Mouse (Mus musculus): ENCODE measurements at regions not wholly inside any gene's neighbourhood (a gene's known extent, or its start where the extent isn't known, plus 50 kb on each side); places are given as distances from the start of the nearest gene placed in this dataset.

DNA sequence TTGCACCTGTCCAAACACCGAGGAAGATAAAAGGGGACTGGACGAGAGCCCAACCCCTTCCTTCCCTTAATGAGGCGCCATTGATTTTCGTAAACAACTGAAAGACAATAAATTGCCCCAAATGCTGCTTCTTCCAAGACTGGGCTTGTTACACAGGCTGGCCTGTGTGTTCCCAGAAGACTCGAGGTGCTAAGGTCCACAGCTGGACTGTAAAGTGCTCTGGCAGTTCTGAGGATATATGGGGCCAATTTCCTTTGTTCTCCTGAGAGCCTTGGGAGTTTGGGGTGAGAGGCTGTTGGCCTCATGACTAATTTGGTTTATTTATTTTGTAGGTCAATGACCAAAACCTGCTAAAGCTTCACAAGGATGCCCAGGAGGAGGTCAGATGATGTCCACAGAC, 377.3 kb upstream of the Prickle1 start:
- DNase-seq (ENCODE audit: low read depth, low spot score), result no peak

DNA sequence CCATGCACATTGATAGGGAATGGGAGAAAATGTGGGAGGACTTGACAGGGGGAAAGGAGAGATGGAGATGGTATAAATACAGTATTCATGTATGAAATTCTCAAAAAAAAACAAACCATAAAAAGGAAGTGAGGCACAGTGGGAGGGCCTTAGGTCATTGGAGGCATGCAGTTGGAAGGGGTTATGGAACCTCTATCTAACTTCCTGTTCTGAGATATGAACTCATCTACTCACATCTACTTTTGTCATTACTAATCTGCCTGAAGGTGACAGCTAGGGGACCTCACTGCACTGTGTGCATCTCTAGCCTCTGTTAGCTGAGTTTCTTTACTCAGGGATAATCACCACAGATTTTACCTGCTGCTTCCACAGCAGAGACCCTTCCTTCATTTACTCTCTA, 366.3 kb upstream of the Prickle1 start:
- DNase-seq (ENCODE audit: low read depth, low spot score), result no peak

DNA sequence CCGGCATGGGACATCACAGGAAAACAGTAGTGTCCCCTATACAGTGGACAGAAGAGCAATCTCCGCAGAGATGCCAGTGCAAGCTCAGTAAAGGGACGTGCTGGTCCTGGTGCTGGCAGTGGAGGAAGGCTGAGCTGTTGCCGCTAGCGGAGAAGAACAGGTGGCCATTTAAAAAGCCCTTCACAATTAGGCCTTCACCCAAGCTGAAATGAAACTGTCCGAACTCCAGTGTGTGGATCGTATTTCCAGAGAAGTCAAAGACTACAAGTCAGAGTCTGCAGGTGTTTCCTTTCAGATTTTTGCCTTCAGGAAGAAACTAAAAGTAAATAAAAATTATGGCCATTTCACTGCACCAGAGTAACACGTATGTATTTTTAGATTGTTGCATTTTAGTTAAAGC, 364.2 kb upstream of the Prickle1 start:
- DNase-seq (ENCODE audit: low read depth, low spot score), result no peak

DNA sequence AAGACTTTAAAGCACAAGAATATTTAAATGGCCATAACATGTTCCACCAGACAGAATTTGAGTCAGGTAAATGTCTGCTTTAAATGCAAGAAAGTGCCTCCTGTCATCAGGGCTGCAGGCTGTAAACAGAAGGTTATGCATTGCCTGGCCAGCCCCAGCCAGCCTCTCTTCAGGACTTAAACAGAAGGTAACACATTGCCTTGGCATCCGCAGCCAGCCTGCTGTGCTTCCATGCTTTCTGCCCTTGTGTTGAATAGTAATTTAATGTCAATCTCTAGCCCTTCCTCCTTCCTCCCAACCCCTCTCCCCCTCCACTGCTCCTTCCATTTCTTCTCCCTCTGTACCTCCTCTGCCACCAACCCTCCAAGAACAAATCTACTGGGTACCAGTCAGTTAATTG, 362.4 kb upstream of the Prickle1 start:
- DNase-seq (ENCODE audit: low read depth, low spot score), result no peak

DNA sequence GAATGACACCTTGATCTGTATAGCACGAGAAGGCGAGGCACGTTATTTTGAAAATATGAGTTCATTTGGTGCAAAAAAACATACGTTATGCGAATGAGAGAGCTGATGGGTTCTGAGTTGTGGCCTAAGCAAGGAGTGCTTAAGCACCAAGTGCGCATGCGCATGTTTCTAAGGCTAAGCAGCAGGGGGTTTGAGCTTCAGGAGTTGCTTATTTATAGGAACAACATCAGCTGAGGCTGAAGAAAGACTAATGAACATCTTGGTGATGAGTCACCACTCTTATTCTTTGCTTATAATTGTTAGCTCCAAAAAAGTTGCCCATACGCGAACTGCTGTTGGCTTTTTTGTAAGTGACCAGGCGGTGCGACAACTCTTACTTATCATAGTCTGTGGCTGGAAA, 361.1 kb upstream of the Prickle1 start:
- DNase-seq (ENCODE audit: low read depth, low spot score), result peak; percentile 50

DNA sequence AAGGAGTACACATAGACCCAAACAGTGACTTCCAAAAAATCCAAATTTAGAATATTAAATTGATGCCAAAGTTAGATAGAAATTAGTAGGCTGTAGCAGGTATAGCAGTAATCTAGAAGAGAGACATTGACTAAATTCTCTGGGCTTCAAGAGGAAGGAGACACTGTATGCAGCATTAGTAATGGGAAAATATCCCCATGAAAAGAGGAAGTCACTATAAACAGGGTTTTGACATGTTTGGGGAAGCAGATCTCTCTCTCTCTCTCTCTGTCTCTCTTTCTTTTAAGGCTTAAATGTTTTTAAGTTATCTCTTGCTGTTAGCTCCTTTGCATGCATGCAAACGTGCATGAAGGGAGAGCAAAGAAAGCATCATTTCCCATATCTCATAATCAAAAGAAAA, 357.9 kb upstream of the Prickle1 start:
- no peak for DNase-seq (ENCODE audit: low read depth, low spot score)

DNA sequence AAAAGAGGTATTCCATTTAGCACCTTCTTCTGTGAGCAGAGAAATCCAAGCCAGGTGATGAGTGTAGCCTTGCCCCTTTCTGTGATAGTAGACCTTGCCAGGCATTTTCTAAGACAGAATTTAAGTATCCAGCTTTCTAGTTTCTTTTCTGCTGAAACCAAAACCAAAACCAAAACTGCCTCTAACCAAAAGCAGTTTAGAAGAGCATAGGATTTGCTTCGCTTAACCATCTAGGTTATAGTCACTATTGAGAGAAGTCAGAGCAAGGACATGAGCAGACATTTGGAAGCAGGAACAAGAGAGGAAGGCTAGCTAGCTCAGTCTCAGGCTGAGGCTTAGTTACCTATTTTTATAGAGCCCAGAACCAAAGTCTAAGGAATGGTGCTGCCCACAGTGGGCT, 354.8 kb upstream of the Prickle1 start:
- no peak for DNase-seq (ENCODE audit: low read depth, low spot score)

DNA sequence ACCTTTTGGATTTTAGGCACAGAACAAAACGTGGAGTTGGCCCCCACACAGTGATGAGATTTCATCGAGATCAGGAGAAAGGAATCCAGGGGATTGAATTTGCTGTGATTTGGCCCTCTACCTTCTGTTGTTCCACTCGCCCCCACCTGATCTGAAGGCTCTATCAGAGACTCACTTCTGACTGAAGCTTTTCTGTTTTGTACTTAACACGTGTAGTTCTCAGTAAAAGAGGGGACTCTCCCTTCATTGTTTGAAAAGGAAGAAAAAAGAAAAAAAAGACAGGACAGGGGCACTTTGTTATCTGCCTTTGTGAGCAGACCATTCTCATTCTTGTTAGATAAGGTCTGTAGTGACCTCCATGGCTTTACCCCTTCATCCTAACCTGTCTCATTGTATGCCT, 353.2 kb upstream of the Prickle1 start:
- DNase-seq (ENCODE audit: low read depth, low spot score), result no peak

DNA sequence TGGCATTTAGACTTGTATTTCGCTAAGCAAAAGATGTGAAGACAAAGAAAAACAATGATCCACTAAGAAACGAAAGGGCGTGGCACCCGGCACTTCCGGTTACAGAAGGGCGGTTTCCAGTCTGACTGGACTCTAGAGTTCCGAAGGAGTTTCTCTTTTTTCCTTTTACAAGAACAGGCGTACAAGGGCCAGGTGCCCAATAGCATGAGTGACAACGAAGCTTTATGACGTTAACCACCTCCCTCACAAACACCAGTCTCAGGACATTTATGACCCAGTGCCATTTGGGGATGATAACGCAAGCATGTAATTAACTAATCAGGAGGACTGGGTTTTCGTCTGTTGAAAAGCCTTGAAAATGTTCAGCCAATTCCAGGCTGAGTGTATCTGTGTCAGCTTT, 347.9 kb upstream of the Prickle1 start:
- no peak for DNase-seq (ENCODE audit: low read depth, low spot score)

DNA sequence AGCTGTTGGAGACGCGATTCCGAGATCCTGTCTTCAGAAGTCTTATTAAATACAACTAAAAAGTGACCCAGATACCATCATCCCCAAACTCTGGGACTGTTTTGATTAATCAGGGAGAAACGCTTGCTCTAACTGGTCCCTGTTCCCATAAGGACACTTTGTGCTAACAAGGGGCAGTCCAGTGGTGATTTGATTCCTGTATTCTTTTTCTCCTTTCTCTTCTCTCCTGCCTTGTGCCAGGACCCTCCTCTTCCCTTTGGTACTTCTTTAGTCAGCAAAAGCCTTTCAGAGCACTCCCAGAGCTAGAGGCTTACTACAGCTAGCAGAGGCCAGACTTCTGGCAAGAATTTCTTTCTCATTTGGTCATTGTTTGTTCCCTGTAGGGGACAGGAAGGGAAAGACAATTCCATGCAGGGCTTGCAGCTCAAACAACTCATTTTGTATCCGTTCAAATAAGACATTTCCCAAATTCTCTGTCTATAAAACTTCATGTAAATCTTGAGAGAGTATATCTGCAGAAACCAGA, 337.3 kb upstream of the Prickle1 start:
- DNase-seq (ENCODE audit: low read depth, low spot score), result no peak

DNA sequence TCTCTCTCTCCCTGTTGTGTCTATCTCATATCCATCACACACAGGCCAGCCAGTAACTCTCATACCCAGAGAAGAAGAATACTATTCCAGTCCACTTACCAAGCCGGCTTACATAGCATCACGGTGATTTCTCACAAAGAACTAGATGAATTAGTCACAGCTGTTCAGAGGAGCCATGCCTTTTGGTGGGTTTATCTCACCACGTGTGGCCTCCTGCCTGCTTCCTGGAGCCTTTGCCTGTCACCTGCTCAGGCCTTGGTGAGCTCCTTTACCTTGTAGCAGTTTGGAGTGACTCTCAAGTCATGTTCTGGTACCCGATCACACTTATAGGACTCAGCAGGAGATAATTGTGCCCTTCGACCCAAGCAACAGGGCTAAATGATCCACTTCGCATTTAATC, 331.2 kb upstream of the Prickle1 start:
- DNase-seq (ENCODE audit: low read depth, low spot score), result no peak

DNA sequence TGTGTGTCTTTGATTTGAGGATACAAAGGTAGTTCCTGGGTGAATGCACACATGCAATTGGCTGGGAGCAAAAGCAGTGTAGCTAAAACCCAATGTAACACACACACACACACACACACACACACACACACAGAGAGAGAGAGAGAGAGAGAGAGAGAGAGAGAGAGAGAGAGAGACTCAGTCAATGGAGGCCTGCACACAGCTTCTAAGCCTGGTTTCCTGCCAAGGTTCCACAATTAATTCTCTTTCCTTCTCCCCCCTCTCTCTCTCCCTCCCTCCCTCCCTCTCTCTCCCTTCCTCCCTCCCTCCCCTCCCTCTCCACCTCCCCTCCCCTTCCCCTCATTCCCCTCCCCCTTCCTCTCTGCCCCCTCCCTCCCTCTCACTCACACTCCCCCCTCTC, 330.6 kb upstream of the Prickle1 start:
- DNase-seq (ENCODE audit: low read depth, low spot score), result no peak

DNA sequence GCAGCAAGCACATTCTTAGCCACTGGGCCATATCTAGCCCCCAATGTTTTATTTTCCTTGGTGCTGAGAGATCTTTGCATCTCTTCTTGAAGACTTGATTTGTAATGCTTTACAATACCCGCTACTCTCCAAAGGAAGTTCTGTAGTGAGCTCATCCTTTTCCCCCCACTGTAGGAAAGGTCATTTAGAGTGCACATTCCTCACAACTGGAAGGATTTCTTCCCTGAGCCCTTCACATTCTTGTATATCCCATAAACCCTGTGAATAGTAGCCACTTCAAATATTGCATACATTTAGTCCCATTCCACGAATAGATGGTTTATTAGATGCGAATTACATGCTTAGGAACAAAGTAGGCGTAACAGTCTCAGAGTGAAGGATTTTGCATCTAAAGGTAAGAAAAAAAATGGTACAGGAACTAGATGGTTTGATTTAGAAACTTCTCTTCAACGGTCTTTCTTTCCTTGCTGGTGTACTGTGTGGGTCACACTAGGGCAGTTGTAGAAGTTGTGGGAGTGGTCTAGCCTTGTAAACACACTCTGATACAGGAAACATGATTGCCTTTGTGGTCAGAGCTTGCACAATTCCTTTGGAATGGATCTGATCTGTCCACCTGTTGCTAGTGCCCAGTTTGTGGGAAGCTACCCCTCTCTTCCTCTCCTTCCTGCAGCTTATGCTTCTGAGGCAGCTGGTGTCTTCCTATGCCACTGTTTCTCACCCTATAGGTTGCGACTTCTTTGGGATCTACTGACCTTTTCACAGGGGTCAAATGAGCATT, 326.0 kb upstream of the Prickle1 start:
- DNase-seq (ENCODE audit: low read depth, low spot score), result no peak

DNA sequence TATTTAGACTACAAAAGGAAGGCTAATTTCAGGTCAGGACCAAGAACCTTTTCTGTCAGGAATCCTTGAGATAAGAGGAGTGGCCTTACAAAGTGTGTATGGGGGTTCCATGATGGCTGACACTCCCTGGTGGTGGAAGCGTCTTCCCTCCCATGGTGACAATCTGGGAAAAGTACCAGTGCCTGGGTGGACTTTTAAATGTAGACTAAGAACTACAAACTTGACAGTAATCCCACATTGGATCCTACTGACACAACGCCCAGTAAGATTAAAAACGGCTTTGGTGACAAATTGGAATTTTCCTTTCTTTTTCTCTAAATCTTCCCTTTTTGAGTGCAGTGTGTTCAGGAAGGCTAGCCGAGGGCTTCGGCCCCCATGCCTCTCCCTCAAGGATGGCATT, 325.3 kb upstream of the Prickle1 start:
- peak; percentile 39 for DNase-seq (ENCODE audit: low read depth, low spot score)

DNA sequence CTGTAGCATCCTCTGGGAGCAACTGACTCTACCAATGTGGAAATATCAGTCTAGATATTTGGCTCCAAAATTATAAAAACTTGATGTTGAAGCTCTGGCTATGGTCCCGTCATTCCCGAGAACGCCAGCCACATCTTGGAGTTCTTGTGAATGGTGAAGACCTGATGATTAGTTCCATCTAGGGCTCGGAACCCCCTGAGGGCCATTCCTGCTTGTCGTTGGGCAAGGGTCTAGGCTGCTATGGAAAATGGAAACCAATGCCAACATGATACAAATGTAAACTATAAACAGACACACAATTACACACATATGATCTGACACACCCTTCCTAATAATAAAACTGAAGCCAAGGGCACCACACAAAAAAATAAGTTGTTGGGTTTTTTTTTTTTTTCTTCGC, 323.9 kb upstream of the Prickle1 start:
- no peak for DNase-seq (ENCODE audit: low read depth, low spot score)

DNA sequence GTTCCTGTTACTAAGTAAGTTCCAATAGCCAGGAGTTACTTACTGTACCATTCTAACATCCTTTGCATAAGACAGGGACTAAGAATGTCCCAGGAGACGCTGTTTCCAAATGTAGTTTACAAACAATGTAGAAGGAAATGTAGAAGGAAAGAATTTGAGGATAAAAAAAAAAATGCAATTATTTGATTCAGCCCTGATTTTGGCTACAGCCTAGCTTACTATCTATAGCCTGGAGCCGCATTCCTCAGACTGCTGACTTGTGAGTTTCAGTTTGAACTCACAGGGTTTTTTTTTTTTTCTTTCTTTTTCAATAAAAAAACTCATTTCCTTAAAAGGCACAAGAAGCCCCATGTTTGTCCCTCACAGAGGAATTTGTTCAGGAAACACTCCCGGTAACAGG, 321.2 kb upstream of the Prickle1 start:
- peak; percentile 38 for DNase-seq (ENCODE audit: low read depth, low spot score)

DNA sequence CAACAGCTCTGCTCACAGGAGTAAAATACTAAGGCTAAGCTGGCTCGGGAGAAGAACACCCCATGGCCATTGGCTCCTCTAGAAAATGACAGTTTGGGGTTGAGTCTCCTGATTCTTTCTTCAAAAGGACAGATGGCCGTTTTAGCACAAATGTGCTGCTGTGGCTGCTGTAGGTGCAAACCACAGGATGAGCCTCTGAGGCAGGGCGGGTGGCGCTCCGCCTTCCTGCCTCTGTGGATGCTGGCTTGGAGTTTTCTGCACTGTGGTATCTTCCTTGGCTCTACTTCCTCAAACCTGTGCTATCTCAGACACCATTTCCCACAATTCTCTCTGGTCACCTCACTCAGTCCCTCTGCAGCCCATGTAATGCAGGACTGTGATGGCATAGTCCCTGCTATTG, 317.8 kb upstream of the Prickle1 start:
- DNase-seq (ENCODE audit: low read depth, low spot score), result peak; percentile 15

DNA sequence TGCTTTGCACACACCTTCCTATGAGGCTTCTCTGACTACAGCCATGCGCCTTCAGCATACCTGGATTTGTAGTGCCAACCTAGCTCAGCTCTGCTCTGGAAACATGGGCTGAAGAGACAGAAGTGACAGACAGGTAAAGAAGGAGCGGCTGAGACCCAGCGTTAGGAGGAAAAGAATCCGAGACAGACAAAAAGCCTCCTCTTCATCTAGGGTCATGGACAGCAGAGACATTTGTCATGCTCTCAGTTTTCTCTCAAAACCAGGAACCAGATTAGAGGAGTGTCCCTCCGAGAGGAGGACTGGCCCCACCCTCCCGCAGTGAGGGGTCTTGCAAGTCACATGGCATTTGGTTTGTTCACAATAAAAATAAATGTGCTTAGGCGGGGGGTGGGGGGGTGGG, 317.4 kb upstream of the Prickle1 start:
- DNase-seq (ENCODE audit: low read depth, low spot score), result no peak

DNA sequence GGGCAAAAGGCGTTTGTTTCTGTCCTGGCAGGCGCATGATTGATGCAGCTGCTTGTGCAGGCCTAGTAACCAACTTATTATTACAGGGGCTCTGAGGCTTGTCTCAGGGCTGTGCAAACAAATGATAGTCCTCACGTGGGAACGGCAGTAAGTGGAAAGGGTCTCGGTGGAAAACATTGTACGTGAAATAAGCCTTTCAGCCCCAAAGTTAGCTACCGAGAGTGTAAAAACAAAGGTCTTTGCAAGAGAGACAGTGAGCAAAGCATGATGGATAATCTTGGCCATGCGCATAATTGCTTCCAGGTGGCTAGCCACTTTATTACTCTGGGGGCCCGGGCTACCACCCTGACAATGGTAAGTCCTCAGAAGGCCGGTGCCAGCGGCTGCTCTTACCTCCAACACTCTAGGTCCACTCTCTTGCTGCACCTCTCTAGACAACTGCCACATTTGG, 315.3 kb upstream of the Prickle1 start:
- no peak for DNase-seq (ENCODE audit: low read depth, low spot score)

DNA sequence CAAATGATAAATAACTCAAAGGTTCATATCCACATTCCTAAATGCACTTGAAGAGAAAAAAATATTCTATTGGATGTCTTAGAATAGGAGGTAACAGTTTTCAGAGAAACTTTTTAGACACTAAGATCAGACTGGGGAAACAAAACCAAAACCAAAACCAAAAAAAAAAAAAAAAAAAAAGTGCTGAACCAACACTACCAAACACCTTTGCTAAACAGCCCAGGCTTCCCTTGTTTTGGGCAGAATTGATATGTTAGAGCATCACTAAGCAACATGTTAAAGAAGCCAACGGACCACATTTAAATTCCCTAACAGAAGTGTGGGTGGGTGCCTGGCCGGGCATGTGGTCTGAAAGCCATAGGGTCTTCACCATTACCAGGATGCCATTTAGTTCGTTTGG, 314.5 kb upstream of the Prickle1 start:
- DNase-seq (ENCODE audit: low read depth, low spot score), result no peak

DNA sequence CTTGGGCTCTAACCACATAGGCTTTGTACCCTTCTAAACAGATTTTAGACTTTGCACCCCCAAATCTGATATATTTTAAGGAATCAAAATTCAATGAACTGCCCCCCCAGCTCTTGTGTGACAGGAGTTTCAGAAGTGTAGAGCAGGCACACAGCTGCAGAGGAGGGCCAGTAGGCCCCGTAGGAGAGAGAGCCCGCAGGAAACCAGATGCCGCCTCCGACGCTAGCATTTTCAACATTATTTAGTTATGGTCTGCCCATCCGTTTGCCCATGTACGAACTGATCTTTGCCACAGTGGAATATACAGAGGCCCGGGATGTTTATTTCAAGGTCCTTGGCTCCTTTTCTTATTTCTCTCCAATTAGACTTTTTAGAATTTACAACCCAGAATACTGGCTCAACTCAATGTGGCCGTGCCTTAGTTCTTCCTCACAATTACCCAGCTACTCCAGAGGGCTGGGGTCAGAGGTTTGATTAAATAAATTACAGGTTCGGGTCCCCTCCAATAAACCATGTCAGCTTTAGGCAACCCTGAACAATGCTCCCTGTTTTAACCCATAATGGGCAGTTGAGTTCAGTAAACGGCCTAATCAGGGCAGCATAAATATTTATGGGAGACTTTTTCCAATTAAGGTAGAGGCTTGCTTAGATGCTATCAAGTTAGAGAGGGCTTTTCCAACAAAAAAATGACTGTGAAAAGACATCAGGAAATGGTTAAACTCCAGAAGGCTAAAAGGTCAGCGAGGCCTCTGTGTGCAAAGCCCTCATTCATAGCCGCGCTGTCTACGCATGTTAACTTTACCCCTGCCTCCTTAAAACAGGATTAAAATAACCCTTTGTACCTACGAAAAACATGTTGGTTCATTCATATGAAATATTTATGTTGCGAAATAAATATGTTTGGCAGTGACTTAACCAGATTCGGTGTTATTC, 308.2 kb upstream of the Prickle1 start:
- DNase-seq (ENCODE audit: low read depth, low spot score), result no peak

DNA sequence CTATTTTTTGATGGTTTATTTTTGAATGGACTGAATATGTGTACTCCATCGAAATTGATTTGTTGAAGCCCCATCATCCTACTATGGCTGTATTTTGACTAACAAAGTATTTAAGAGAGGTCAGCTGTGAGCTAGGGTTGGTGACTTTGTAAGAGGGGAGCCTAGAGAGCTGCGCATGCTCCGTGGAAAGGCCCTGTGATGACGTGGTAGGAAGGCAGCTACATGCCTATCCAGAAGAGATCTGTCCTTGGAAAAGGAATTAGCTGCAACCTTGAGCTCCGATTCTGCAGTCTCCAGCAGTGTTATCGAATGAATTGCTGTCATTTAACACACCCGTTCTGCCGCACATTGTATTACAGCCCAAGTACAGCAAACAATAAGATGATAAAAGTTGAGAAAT, 287.1 kb upstream of the Prickle1 start:
- DNase-seq (ENCODE audit: low read depth, low spot score), result no peak

DNA sequence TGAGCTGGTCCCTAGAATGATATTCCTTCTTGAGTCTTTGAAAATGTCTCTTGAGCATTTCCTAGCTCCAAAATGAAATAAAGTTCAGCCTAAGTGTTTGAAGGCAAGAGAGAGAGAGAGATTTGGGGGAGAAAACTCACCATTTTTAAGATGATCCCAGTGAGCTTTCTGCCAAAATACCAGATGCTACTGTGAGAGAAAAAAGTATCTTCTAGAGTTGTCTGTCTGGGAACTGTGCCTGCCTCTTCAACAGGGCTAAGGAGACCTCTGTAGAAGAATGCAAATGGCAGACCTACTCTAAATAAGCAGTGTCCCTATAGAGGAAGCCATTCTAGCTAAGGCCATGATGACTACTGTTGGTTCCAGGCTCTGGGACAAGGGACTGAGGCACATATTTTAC, 285.6 kb upstream of the Prickle1 start:
- DNase-seq (ENCODE audit: low read depth, low spot score), result peak; percentile 77
